Mouse (Mus musculus) spleen, adult 2 months (tissue): Measurements from ENCODE around the gene Stk24.

ENCODE experiments used
- CTCF ChIP-seq: fragments of 200-500 bp; IDR thresholded peaks from 2 replicates; pipeline ENCODE4 v1.5.1; 2011; ENCODE audit warnings: mild to moderate bottlenecking, inconsistent platforms; ENCODE audit not compliant: insufficient read depth, insufficient read length, insufficient replicate concordance; ENCODE audit errors: extremely low read depth
- POLR2A ChIP-seq: fragments of 200-500 bp; IDR thresholded peaks from 2 replicates; pipeline ENCODE4 v1.6.1; 2011; ENCODE audit warnings: low read depth, low read length, inconsistent platforms

- TF ChIP-seq POLR2A = no peak
- TF ChIP-seq CTCF = no peak
Observed at GRCm38 (mm10) chr14:121373901-121374300, 5.9 kb downstream of the Stk24 start.
